Mouse (Mus musculus) heart, adult 2 months (tissue): ENCODE measurements around the gene Mcrip1.
A peak's percentile ranks its signal among the peaks of the same experiment; 100 is the strongest.

Experiments
- CTCF ChIP-seq: fragments of 200-600 bp; IDR thresholded peaks from 2 replicates; pipeline ENCODE4 v1.8.1; 2022; ENCODE audit warnings: antibody characterized with exemption, mild to moderate bottlenecking, moderate library complexity
- EP300 ChIP-seq: fragments of 200-500 bp; IDR thresholded peaks from 2 replicates; pipeline ENCODE4 v1.6.1; 2011; ENCODE audit warnings: low read depth, low read length, control low read depth; ENCODE audit not compliant: insufficient read depth
- POLR2A ChIP-seq: fragments of 200-500 bp; IDR thresholded peaks from 2 replicates; pipeline ENCODE4 v1.6.1; 2011; ENCODE audit warnings: mild to moderate bottlenecking, low read depth, low read length, control low read depth; ENCODE audit not compliant: insufficient read depth

DNA sequence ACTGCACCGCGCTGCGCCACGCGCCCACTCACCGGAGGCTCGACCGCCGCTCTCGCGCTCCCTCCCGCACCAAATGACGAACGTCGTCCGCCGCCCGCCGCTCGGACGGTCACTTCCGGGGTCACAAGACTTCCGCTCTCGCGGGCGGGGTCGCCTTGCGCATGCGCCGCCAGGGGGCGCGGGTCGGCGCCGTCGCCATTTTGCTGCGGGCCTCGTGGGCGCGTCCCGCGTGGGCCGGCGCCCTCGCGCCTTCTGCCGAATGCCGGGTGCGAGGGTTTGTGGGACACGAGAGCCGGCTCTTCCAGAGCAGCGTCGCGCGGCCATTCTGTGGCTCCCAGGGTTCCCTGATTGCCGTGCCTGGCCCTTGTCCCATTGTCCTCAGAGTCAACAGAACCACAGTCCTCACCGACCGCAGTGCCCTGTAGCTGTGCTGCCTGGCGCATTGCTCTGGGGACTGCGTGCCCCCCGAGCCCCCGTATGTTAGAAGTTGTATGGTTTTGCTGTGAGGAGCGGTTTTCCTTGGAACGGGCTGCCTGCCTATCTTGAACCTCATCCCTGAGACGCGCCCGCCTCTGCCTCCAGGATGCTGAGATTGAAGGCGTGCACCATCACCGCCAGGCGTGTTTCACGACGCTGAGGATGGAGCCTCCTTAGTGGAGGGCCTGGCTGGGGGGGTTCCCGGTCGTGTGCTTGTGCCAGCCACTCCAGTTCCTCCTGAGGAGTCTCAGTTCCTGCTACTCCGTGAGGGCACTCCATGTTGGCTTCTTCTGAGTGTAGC lies 32.2 kb upstream of the Mcrip1 start, which contains the start of gene Arhgdia:
- TF ChIP-seq CTCF = peak; percentile 79
- TF ChIP-seq POLR2A = peak; percentile 90
- peak; percentile 55; the same call in 1 of the 2 replicates for TF ChIP-seq EP300
